Mouse (Mus musculus) gastrocnemius, postnatal 36 days (tissue): ENCODE results near the gene Vmn1r6. TPM values are rescaled to one million over a fixed set of nuclear protein-coding genes. Genes with fewer than 3 reads are reported as not detected.
"Not testable (repeated sequence)": the region's sequence is repeated elsewhere in the genome, so short reads cannot be mapped to it uniquely, and the experiment has no call there.

Experiments
- DNase-seq, 2 experiments: peaks; one replicate each; pipeline ENCODE4 v3.0.0; 2022
- intact Hi-C: fragments of 180-260 bp; cut with DNase I; formaldehyde crosslinking; loops from one replicate; pipeline ENCODE4 v1.15.1; 2025
- long read RNA-seq, 2 experiments: library from polyadenylated mRNA; stranded (forward); transcript quantifications; one replicate each; pipeline ENCODE4 v2.0.0; 2021
- total RNA-seq, 2 experiments: library from RNA; stranded (reverse); gene quantifications; 2 replicates each; pipeline ENCODE4 v1.2.3; 2021

Gene Vmn1r6
- not detected for total RNA-seq
- long read RNA-seq, experiment 1, result 0 reads
- long read RNA-seq, experiment 2, result 0 reads

DNA sequence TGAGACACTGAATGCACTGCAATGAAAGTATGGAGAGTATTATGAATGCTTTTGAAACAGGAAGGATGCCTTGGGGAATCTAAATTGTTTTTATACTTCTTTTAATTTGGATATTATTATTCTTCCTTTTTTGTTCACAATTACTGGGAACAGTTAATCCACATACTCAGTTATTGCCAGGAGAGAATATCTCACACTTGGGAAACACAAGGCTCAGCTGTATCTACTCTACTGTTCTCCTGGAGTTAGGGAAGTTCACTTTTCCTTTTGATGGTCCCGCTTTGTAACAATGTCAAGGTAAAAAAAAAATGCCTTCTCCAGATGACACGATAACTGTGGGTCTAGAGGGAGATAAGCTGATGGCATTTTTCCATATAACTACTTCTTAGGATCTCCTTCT, at the start of gene Vmn1r6:
Gene Vmn1r6 (plus strand): TSS at position 301 of the 400 bp plus-strand sequence.
- DNase-seq, result no peak
- intact Hi-C loops, result no loop called here

GRCm38 (mm10) chr6:56956436-56956835, 40.6 kb upstream of the Vmn1r6 start:
- no peak for DNase-seq
- intact Hi-C loops, result no loop called here

DNA sequence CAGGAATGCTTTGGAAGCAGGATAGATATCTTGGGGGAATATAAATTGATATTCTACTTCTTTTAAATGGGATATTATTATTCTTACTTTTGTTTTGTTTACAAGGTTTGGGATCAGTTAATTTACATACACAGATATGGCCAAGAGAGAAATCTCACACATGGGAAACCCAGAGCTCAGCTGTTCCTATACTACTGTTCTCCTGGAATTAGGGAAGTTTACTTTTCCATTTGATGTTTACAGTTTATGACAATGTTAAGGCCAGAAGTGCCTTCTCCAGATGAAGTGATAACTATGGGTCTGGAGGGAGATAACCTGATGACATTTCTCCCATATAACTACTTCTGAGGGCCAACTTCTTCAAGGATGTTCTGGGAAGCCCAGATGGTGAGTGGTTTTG, 27.1 kb upstream of the Vmn1r6 start, which contains the start of gene Vmn1r5:
Gene Vmn1r5 (plus strand): TSS at position 301 of the 400 bp plus-strand sequence.
- intact Hi-C loops, result no loop called here
- no peak for DNase-seq

GRCm38 (mm10) chr6:57025224-57025623, 28.2 kb downstream of the Vmn1r6 start, which contains the start of gene Vmn1r7:
TSS of gene Vmn1r7 (minus strand) at chr6:57025324.
- DNase-seq, intact Hi-C loops: not testable (repeated sequence)

GRCm38 (mm10) chr6:57031984-57032383, 34.9 kb downstream of the Vmn1r6 start, which contains the start of gene Vmn1r8:
TSS of gene Vmn1r8 (plus strand) at chr6:57032284.
- DNase-seq, result no peak
- intact Hi-C loops, result no loop called here

- no peak for DNase-seq
- intact Hi-C loops, result no loop called here
These were observed 37.6 kb downstream of the Vmn1r6 start for GRCm38 (mm10) chr6:57034674-57035073.

Other genes starting within 250 kb of the Vmn1r6 start
- gene Kbtbd2, start 199.4 kb upstream of the Vmn1r6 start, total RNA-seq, result 10 to 100 TPM; 19.3 to 21.0 TPM
- gene Fkbp9, start 165.2 kb upstream of the Vmn1r6 start, total RNA-seq, result 10 to 100 TPM; 44.4 to 48.4 TPM
- gene Nt5c3, start 73.3 kb upstream of the Vmn1r6 start, total RNA-seq, result 10 to 100 TPM; 54.5 to 56.3 TPM
- under 1 TPM in 1 of 2 experiments, not detected in 1; 0.25 TPM for gene Vmn1r4, start 73.2 kb upstream of the Vmn1r6 start, total RNA-seq
- gene Vmn1r5, start 27.0 kb upstream of the Vmn1r6 start, total RNA-seq, result not detected
- not detected for gene Vmn1r7, start 28.1 kb downstream of the Vmn1r6 start, total RNA-seq
- not detected for gene Vmn1r8, start 35.0 kb downstream of the Vmn1r6 start, total RNA-seq
- gene Vmn1r9, start 69.5 kb downstream of the Vmn1r6 start, total RNA-seq, result not detected
- gene Vmn1r10, start 112.2 kb downstream of the Vmn1r6 start, total RNA-seq, result not detected
- gene Vmn1r11, start 136.2 kb downstream of the Vmn1r6 start, total RNA-seq, result not detected
- not detected for gene Vmn1r12, start 159.7 kb downstream of the Vmn1r6 start, total RNA-seq
- not detected for gene Vmn1r13, start 206.0 kb downstream of the Vmn1r6 start, total RNA-seq
- gene Vmn1r14, start 234.4 kb downstream of the Vmn1r6 start, total RNA-seq, result not detected